Mouse (Mus musculus): ENCODE data around the gene Stpg4. TPM values are rescaled to one million over a fixed set of nuclear protein-coding genes. Genes with fewer than 3 reads are reported as not detected.

Stpg4 gene
- polyA plus RNA-seq, 1 experiment from 2014 or later, result not detected

DNA sequence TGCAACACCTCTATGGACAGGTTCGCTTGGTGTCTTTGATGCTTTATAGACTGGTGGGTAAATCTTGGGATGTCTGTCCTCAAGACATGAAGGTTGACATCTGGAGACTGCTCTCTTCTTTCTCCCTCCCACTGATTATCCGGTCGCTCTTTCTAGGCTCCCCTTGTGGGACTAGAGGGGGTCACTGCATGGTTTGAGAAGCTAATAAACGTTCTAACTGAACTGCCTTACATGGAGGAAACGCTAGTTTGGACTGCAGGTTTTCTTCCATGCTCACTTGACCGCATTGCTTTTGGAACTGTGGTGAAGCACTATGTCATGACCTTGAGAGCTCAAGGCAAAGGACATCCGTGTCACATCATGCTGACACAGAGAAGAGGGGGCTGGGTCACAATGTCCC, 25.8 kb upstream of the Stpg4 start:
- Histone ChIP-seq H3K9ac (replicated peaks; ENCODE audit: low read length) (no peak overlapping the region), H3K27ac (replicated peaks; ENCODE audit: low read depth, low read length) (no peak overlapping the region), H3K9me3 (ENCODE audit: control insufficient read depth, low read length) (no peaks in the 10 kb centered on the region), H3K36me3 (ENCODE audit: control insufficient read depth, insufficient read depth, low read length) (no peaks in the 10 kb centered on the region), H3K4me2 (ENCODE audit: low read length) (no peak overlapping the region), H3K4me1 (ENCODE audit: control insufficient read depth, insufficient read depth, low read length) (0 out of 2 replicates have a peak, but pooled peaks cover 6% of the 10 kb centered on the region), H3K27me3 (ENCODE audit: control insufficient read depth, insufficient read depth, low read length) (no peaks in the 10 kb centered on the region), H3K4me3 (replicated peaks; ENCODE audit: low read depth, low read length) (no peak overlapping the region)
- ATAC-seq (ENCODE audit: low FRiP score, low TSS enrichment) (no peak), DNase-seq (no peak)
- WGBS, result 86% methylated on average over 7 of the region's 7 CpGs

DNA sequence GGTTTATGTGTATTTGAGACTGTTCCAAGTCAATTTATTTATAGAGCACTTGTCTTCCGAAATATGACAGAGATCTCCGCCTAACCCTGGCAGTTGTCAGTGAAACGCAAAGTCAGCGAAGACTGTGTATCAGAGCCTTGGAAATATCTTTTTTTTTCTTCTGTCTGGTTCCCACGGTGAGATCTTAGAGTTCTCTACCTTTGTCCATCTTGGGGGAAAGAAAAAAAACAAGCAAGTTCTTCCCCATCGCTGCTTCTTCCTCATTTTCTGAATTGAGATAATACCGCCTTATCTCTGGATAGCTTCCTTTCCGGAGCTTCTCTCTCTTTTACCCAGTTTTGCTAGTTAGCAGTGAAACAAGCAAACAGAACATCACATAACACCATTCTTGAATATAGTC, 21.3 kb upstream of the Stpg4 start:
- no peak for DNase-seq
- ATAC-seq (ENCODE audit: low FRiP score, low TSS enrichment), result no peak
- Histone ChIP-seq H3K27me3 (ENCODE audit: control insufficient read depth, insufficient read depth, low read length) (no peaks in the 10 kb centered on the region), H3K9me3 (ENCODE audit: control insufficient read depth, low read length) (no peaks in the 10 kb centered on the region), H3K36me3 (ENCODE audit: control insufficient read depth, insufficient read depth, low read length) (no peaks in the 10 kb centered on the region), H3K27ac (replicated peaks; ENCODE audit: low read depth, low read length) (no peak overlapping the region), H3K4me2 (ENCODE audit: low read length) (no peak overlapping the region), H3K9ac (replicated peaks; ENCODE audit: low read length) (no peak overlapping the region), H3K4me1 (ENCODE audit: control insufficient read depth, insufficient read depth, low read length) (peaks cover 18% of the 10 kb centered on the region), H3K4me3 (replicated peaks; ENCODE audit: low read depth, low read length) (no peak overlapping the region)
- WGBS, result 94% methylated on average over 8 of the region's 8 CpGs

DNA sequence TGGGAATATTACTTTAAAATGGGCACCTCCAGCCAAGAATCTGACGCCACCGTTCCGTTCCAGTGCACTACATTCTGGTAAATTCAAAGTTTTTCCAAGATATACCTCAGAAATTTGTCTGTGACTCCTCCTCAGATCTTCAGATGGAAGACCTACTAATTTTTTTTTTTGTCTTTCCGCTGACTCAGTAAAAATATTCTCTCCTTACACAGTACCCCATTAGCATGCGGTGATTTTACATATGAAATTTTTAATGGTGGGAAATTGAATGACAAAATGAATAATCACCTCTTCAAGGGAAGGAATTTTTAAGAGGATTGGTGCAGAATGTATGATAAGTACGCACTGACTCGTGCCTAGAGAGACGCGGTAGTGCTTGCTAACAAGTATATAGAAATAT, 20.8 kb upstream of the Stpg4 start:
- Histone ChIP-seq H3K9ac (replicated peaks; ENCODE audit: low read length) (no peak overlapping the region), H3K4me1 (ENCODE audit: control insufficient read depth, insufficient read depth, low read length) (peaks cover 24% of the 10 kb centered on the region), H3K9me3 (ENCODE audit: control insufficient read depth, low read length) (no peaks in the 10 kb centered on the region), H3K27me3 (ENCODE audit: control insufficient read depth, insufficient read depth, low read length) (no peaks in the 10 kb centered on the region), H3K27ac (replicated peaks; ENCODE audit: low read depth, low read length) (peak overlapping the region; percentile 100; the same call in 1 of the 2 replicates), H3K36me3 (ENCODE audit: control insufficient read depth, insufficient read depth, low read length) (no peaks in the 10 kb centered on the region), H3K4me3 (replicated peaks; ENCODE audit: low read depth, low read length) (no peak overlapping the region), H3K4me2 (ENCODE audit: low read length) (no peak overlapping the region)
- WGBS, result 85% methylated on average over 9 of the region's 9 CpGs
- ATAC-seq (ENCODE audit: low FRiP score, low TSS enrichment), result no peak
- DNase-seq, result no peak

DNA sequence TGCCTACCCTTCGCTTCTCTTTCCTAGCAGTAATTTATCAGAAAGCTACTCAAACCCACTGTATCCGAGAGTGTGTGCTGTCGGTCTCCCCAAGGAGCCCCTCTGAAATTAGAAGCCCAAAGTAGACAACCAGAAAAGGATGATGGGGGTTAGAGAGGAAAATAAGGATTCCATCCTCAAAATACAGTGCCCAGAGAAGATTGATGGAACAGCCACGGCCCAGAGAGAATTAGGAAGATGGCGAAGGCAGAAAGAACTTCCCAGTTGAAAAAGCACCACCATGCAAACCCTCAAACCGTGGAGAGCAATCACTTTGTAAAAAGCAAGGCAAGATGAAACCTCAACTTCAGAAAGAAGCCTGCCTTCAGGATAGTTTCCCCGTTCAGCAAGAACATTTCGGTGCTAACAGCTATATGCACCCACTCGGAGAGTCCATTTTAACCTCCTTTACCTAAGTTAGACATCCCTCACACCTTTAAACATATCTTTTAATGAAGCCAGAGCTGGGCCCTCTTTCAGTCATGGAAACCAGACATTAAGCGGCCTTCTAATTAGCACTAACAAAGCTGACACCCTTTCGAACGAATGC, 20.2 kb upstream of the Stpg4 start:
- 37% methylated on average over 12 of the region's 12 CpGs for WGBS
- Histone ChIP-seq H3K9ac (replicated peaks; ENCODE audit: low read length) (peak overlapping the region; percentile 100), H3K9me3 (ENCODE audit: control insufficient read depth, low read length) (no peaks in the 10 kb centered on the region), H3K4me3 (replicated peaks; ENCODE audit: low read depth, low read length) (peak overlapping the region; percentile 88), H3K27ac (replicated peaks; ENCODE audit: low read depth, low read length) (peak overlapping the region; percentile 100), H3K4me2 (ENCODE audit: low read length) (peak overlapping the region; percentile 89), H3K36me3 (ENCODE audit: control insufficient read depth, insufficient read depth, low read length) (no peaks in the 10 kb centered on the region), H3K27me3 (ENCODE audit: control insufficient read depth, insufficient read depth, low read length) (no peaks in the 10 kb centered on the region), H3K4me1 (ENCODE audit: control insufficient read depth, insufficient read depth, low read length) (peaks cover 30% of the 10 kb centered on the region)
- DNase-seq (peak; percentile 42), ATAC-seq (ENCODE audit: low FRiP score, low TSS enrichment) (no peak)

DNA sequence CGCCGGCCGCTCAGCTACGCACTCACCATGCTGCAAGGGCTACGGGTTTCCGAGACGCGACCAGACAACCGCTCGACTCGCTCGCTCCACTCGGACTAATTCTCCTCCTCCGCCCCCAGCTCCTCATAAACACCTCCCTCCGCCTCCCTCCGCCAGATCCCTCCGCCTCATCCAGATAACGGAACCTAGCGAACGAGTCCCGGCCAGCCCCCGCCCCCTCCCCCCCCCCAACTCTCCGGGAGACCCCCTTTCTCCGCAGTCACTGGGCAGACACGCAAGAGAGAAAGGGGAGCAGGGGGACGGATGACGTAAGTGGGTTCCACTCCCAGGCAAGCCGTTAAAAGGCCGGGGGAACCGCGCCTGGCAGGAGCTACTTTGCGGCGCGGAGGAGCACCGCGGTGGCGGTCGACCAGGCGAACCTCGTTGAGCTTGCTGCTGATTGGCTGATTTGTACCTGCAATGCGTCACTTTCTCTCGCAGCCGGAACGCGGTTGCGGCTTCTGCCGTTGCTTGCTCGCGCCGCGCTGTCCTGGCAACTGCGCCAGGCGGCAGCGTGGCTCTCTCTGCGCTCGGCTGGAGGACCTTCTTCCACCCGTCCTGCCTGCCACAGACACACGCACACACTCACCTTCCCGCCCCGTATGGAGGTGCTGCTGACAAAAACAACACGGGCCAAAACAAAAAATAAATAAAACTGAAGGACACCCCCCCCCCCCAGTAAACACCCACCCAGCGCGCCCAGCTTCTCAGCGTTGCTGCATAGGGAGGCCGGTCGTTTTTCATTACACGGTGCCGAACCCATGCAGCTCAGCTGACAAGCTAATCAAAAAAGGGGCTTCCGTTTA, 19.4 kb upstream of the Stpg4 start, which contains the start of gene Calm2:
Gene Calm2, minus strand, starts transcription at position 169 of the 845 bp plus-strand sequence.
- H3K4me2 ChIP-seq (ENCODE audit: low read length), result peak within 1 kb of the TSS; percentile 89
- H3K9me3 ChIP-seq (ENCODE audit: control insufficient read depth, low read length), result no peaks in the 10 kb centered on the region
- H3K27me3 ChIP-seq (ENCODE audit: control insufficient read depth, insufficient read depth, low read length), result no peaks in the 10 kb centered on the region
- no peaks in the 10 kb centered on the region for H3K36me3 ChIP-seq (ENCODE audit: control insufficient read depth, insufficient read depth, low read length)
- WGBS, result under 1% methylated on average over 68 of the region's 69 CpGs
- peaks cover 36% of the 10 kb centered on the region for H3K4me1 ChIP-seq (ENCODE audit: control insufficient read depth, insufficient read depth, low read length)
- peak within 1 kb of the TSS; percentile 100 for H3K27ac ChIP-seq (replicated peaks; ENCODE audit: low read depth, low read length)
- peak within 1 kb of the TSS; percentile 88 for H3K4me3 ChIP-seq (replicated peaks; ENCODE audit: low read depth, low read length)
- ATAC-seq (ENCODE audit: low FRiP score, low TSS enrichment) (peak; percentile 91), DNase-seq (peak; percentile 99)
- H3K9ac ChIP-seq (replicated peaks; ENCODE audit: low read length), result peak within 1 kb of the TSS; percentile 100

DNA sequence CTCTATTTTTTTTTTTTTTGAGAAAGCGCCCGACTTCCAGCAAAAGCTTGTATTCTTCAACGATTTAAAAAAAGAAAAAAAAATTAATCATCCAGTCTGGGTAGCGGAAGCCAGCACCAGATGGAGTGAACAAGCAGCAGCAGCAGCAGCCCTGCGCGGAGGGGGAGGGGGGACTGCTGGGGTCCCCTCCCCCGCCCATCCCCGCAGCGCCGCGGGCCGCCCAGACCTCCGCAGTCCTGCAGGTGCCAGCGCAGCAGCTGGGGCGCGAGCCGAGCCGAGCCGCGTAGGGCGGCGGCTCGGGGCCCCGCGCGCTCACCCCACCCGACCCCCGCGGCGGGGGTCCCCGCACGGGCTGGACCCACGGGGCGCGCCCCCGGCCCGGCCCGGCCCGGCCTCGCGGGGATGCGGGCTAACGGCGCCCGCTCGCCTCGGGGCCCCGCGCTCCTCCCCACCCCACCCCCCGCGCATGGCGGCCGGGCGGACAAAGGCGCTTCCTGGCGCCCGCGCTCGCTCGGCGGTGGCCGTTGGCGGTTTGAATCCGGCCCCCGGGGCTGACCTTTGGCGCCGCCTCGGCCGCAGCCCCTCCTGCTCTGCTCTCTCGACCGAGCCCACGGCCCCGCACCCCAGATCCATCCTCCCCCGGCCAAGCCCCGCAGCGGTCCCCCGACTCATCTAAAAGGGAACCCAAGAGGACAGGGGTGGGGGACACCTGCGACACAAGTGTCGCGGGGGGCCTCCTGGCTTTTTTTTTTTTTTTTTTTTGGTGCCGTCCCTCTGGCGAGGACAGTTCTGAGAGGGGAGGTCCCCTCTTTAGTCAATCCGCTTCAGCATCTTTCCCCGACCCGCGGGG, 18.6 kb upstream of the Stpg4 start:
- under 1% methylated on average over 65 of the region's 86 CpGs for WGBS
- ATAC-seq (ENCODE audit: low FRiP score, low TSS enrichment), result peak; percentile 77
- H3K4me1 ChIP-seq (ENCODE audit: control insufficient read depth, insufficient read depth, low read length), result peaks cover 43% of the 10 kb centered on the region
- peak overlapping the region; percentile 89 for H3K4me2 ChIP-seq (ENCODE audit: low read length)
- no peaks in the 10 kb centered on the region for H3K27me3 ChIP-seq (ENCODE audit: control insufficient read depth, insufficient read depth, low read length)
- peak overlapping the region; percentile 100 for H3K9ac ChIP-seq (replicated peaks; ENCODE audit: low read length)
- no peaks in the 10 kb centered on the region for H3K9me3 ChIP-seq (ENCODE audit: control insufficient read depth, low read length)
- DNase-seq, result peak; percentile 91
- H3K4me3 ChIP-seq (replicated peaks; ENCODE audit: low read depth, low read length), result peak overlapping the region; percentile 88
- H3K27ac ChIP-seq (replicated peaks; ENCODE audit: low read depth, low read length), result peak overlapping the region; percentile 100
- H3K36me3 ChIP-seq (ENCODE audit: control insufficient read depth, insufficient read depth, low read length), result 0 out of 2 replicates have a peak, but pooled peaks cover 3% of the 10 kb centered on the region

DNA sequence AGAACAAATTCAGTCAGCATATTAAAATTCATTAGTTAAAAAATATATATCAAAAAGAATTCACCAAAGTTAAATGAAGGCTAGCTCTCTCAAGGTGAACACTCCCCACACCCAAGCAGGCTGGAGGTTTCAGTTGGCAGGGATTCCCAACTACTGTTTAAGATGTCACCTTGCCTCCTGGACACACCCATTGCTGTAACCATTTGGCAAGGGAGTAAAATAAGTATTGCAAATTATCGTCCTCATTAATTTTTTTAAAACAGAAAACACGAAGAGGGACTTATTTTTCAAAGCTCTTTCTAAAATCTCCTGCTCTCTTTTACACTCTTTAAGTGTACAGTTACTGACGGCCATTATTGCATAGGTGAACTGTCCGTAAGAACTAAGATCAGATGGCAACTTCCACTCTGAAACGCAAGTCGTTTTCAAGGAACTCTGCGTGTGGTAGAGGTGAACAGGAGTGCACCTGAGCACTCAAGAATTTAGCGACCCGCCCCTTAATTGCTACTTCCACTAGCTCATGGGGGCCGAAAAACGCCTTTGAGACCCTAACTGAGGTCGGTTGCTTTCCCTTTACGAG, 17.9 kb upstream of the Stpg4 start:
- WGBS, result 0% methylated on average over 13 of the region's 13 CpGs
- peak; percentile 22 for DNase-seq
- peak overlapping the region; percentile 88 for H3K4me3 ChIP-seq (replicated peaks; ENCODE audit: low read depth, low read length)

DNA sequence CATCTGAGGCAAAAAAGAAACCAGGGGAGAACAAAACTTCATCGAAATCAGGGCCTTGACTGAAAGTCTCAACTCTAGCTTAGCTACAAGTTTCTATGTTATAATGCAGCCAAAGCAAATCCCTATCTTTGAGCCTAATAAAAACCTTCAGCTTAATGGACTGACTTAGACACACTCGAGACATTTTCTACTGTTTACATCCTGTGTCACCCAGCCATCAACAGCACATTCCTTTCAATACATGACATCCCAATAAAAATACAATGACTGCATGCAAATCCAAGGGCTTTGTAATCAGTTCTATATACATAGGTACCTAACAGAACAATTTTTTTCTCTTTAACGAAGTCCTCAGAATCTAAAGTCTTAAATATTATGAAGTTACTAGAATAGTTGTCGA, 17.2 kb upstream of the Stpg4 start:
- H3K4me1 ChIP-seq (ENCODE audit: control insufficient read depth, insufficient read depth, low read length), result peaks cover 44% of the 10 kb centered on the region
- peak overlapping the region; percentile 21; the same call in 1 of the 2 replicates for H3K9ac ChIP-seq (replicated peaks; ENCODE audit: low read length)
- H3K4me3 ChIP-seq (replicated peaks; ENCODE audit: low read depth, low read length), result peak overlapping the region; percentile 37

More for the DNA sequence above, 17.9 kb upstream of the Stpg4 start:
- Histone ChIP-seq H3K27me3 (ENCODE audit: control insufficient read depth, insufficient read depth, low read length) (no peaks in the 10 kb centered on the region), H3K4me1 (ENCODE audit: control insufficient read depth, insufficient read depth, low read length) (peaks cover 44% of the 10 kb centered on the region), H3K27ac (replicated peaks; ENCODE audit: low read depth, low read length) (peak overlapping the region; percentile 100; the same call in 1 of the 2 replicates), H3K4me2 (ENCODE audit: low read length) (peak overlapping the region; percentile 89), H3K9me3 (ENCODE audit: control insufficient read depth, low read length) (no peaks in the 10 kb centered on the region), H3K9ac (replicated peaks; ENCODE audit: low read length) (peak overlapping the region; percentile 100), H3K36me3 (ENCODE audit: control insufficient read depth, insufficient read depth, low read length) (0 out of 2 replicates have a peak, but pooled peaks cover 3% of the 10 kb centered on the region)
- no peak for ATAC-seq (ENCODE audit: low FRiP score, low TSS enrichment)

More for the DNA sequence above, 17.2 kb upstream of the Stpg4 start:
- no peaks in the 10 kb centered on the region for H3K9me3 ChIP-seq (ENCODE audit: control insufficient read depth, low read length)
- WGBS, result 49% methylated on average over 4 of the region's 4 CpGs
- no peaks in the 10 kb centered on the region for H3K27me3 ChIP-seq (ENCODE audit: control insufficient read depth, insufficient read depth, low read length)
- no peak for DNase-seq
- 0 out of 2 replicates have a peak, but pooled peaks cover 3% of the 10 kb centered on the region for H3K36me3 ChIP-seq (ENCODE audit: control insufficient read depth, insufficient read depth, low read length)
- no peak overlapping the region for H3K27ac ChIP-seq (replicated peaks; ENCODE audit: low read depth, low read length)
- H3K4me2 ChIP-seq (ENCODE audit: low read length), result peak overlapping the region; percentile 89
- no peak for ATAC-seq (ENCODE audit: low FRiP score, low TSS enrichment)

Data from midbrain, embryonic 14.5 days (tissue).